Mouse (Mus musculus): ENCODE data around the gene B3gnt4.
"Not testable (repeated sequence)": the region's sequence is repeated elsewhere in the genome, so short reads cannot be mapped to it uniquely, and the experiment has no call there.

B3gnt4 gene

DNA sequence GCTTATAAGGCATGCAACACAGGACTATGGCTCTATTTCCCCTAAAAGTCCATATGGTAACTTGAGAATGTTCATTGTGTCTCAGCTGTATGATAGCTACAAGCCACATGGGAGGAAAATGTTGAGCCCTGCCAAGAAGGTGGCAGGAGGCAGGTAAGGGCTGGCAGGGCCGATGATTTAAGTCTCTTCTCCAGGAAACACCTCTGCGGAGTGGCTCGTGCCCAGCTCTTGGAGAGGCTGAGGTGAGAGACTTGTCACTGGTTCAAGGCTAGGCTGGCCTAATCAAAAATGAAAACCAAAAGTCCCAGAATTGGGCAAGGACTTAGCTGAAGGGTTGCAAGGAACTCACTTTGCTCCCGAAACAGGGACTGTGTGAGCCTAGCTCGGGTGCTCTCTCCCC, at the start of gene B3gnt4:
Gene B3gnt4, plus strand, starts transcription at position 301 of the 400 bp plus-strand sequence.
- no peak for DNase-seq (ENCODE audit: low spot score in 2 of 2)

DNA sequence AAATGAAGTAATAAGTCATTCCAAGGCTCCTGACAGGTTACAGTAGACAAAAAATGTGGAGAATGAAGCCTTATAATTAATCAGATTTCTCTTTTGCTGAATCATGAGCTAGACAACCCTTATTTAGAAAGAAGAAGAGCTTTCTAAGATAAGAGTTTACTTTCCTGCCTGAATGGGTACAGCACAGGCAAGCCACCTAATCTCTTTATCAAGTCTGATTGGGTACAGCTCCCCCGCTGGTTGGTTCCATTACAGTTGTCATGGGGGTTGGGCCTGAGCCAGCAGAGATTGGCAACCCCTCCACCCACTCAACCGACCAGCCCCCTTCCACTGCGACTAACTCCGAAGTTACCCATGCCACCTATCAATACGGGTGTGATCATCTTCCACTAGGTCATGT, 48.8 kb upstream of the B3gnt4 start:
- DNase-seq (ENCODE audit: low spot score in 2 of 2), result no peak

DNA sequence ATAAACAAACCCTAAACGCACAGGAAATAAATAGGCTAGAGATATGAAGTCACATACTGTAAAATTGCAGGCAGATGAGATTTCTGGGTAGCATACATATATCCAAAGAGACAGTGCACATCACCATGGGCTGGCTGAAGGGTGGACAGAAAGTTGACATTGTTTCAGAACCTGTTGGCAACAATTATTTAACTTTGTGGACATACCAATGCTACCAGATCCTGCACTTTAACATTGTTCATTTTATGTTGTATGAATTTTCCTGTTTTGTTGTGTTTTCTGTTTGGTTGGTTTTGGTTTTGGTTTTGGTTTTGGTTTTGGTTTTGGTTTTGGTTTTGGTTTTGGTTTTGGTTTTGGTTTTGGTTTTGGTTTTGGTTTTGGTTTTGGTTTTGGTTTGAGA, 45.6 kb upstream of the B3gnt4 start:
- no peak for DNase-seq (ENCODE audit: low spot score in 2 of 2)

- no peak for DNase-seq (ENCODE audit: low spot score in 2 of 2)
Measured at GRCm38 (mm10) chr5:123470784-123471400, 39.4 kb upstream of the B3gnt4 start.

DNA sequence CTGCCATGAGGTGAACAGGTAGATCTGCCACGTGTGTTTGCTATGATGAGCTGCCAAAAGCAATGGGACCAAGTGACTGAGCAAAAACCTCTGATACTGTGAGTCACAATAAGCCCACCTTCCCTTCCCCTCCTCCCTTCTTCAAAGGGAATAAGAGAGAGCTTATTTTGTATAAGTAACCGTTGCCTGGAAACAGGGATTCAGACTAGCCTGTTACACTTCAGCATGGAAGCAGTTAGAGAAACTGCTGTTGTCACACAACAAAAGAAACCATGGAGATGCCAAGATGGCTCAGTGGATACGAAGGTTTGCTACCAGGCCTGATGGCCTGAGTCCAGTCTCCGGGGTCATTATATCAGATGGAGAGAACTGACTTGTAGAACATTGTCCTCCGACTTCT, 36.4 kb upstream of the B3gnt4 start:
- no peak for DNase-seq (ENCODE audit: low spot score in 2 of 2)

DNA sequence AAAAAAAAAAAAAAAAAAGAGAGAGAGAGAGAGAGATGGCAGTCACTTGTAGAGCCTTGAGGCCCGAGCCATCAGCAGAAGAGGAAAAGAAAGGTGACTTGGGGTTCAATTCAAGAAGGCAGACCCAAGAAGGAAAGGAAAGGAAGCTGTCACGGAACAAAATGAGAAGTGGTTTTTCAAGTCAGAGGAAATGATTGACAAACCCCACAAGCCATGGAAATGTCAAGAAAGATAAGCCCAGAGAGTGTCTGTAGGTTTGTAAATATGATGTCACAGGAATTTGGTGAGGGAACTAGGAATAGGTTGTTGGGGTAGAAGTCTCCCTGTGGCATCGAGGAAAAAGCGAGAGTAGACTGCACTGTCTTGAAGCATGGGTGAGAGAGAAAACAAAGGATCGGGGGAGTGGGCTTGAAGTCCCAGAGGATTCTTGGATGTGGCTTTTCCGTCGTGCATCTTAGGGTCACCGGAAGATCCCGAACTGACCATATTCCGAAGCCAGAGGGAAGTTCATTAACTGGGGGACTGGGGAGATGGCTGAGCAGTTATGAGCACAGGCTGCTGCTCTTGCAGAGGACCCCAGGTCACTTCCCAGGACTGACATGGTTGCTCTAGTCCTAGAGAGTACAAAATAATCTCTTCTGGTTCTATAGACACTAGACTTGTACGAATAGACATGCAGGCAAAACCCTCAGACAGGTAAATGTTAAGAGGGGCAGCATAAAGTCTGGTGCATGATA, 22.4 kb upstream of the B3gnt4 start:
- no peak for DNase-seq (ENCODE audit: low spot score in 2 of 2)

- DNase-seq (ENCODE audit: low spot score in 2 of 2), result peak; percentile 54 to 67
Measured at GRCm38 (mm10) chr5:123489112-123489785, 21.0 kb upstream of the B3gnt4 start, which contains the start of the genes Lrrc43 and Il31. Lrrc43 (plus strand) TSS chr5:123489305. Il31 (minus strand) TSS chr5:123489489.

DNA sequence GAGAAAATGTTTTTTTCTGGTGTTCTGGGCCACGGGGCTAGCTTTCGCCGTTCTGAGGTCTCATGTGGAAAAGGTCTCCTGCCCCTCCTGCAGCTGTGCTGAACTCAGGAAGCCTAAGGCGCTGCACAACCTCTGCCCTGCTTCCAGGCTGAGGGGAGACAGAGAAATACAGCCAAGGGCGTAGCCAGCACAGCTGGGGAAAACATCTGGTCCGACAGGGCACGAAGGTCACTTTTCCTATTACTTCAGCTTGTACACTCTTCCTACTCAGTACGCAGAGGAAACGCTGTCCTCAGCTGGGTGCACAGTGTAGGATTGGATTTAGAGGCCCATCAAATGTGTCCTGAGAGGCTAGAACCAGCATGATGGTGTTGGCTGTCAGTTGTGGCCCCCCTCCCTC, 20.3 kb upstream of the B3gnt4 start:
- no peak for DNase-seq (ENCODE audit: low spot score in 2 of 2)

DNA sequence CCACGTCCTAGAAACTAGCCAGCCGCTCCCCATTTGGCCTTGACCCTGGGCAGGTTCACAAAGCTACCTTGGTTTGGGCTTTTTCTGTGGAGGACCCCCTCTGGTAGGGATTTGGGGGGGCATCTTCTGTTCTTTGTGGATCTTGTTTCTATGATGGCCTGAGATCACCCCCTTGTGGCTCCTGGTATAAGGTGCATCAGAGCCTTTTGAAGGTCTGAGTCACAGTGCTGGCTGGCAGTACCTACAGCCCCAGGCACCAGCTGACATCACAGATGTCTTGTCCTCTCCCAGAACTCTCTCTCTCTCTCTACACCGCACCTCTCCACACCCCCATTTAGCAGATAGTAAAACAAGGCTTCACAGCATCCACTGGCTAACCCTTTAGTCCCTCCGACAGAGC, 10.5 kb upstream of the B3gnt4 start:
- DNase-seq (ENCODE audit: low spot score in 2 of 2), result peak; percentile 63 to 66

- no peak for DNase-seq (ENCODE audit: low spot score in 2 of 2)
Measured at GRCm38 (mm10) chr5:123501973-123502372, 8.3 kb upstream of the B3gnt4 start.

GRCm38 (mm10) chr5:123507936-123508723, 2.1 kb upstream of the B3gnt4 start:
- peak; percentile 93 to 94 for DNase-seq (ENCODE audit: low spot score in 2 of 2)

- DNase-seq (ENCODE audit: low spot score in 2 of 2), result no peak
Measured at GRCm38 (mm10) chr5:123508921-123509320, 1.3 kb upstream of the B3gnt4 start.

- DNase-seq (ENCODE audit: low spot score in 2 of 2), result not testable (repeated sequence)
Measured at GRCm38 (mm10) chr5:123511426-123511825, 1.2 kb downstream of the B3gnt4 start.

- DNase-seq (ENCODE audit: low spot score in 2 of 2), result no peak
Measured at GRCm38 (mm10) chr5:123512102-123512501, 1.8 kb downstream of the B3gnt4 start.

GRCm38 (mm10) chr5:123514871-123515270, 4.6 kb downstream of the B3gnt4 start:
- DNase-seq (ENCODE audit: low spot score in 2 of 2), result no peak

GRCm38 (mm10) chr5:123520666-123521065, 10.4 kb downstream of the B3gnt4 start:
- DNase-seq (ENCODE audit: low spot score in 2 of 2), result peak; percentile 15 to 17

DNA sequence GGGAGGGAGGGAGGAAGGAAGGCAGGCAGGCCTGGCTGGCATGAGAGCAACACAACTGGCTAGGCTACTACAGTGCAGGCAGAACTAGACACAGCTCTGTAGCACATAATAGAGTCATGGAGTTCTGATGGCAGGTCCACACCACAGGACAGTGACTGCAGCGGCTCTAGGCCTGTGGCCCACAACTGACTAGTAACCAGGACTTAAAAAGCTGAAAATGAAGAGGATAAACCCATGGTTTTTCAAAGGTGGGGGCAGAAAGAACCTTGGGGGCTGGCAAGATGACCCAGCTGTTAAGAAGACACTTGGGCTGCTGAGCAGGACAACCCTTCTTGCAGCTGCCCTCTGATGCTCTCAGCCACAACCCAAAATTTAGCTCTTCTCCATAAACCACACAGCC, 11.4 kb downstream of the B3gnt4 start:
- peak in 1 of 2 experiments; percentile 19 for DNase-seq (ENCODE audit: low spot score in 2 of 2)

GRCm38 (mm10) chr5:123522166-123522565, 11.9 kb downstream of the B3gnt4 start:
- peak; percentile 15 to 19 for DNase-seq (ENCODE audit: low spot score in 2 of 2)

DNA sequence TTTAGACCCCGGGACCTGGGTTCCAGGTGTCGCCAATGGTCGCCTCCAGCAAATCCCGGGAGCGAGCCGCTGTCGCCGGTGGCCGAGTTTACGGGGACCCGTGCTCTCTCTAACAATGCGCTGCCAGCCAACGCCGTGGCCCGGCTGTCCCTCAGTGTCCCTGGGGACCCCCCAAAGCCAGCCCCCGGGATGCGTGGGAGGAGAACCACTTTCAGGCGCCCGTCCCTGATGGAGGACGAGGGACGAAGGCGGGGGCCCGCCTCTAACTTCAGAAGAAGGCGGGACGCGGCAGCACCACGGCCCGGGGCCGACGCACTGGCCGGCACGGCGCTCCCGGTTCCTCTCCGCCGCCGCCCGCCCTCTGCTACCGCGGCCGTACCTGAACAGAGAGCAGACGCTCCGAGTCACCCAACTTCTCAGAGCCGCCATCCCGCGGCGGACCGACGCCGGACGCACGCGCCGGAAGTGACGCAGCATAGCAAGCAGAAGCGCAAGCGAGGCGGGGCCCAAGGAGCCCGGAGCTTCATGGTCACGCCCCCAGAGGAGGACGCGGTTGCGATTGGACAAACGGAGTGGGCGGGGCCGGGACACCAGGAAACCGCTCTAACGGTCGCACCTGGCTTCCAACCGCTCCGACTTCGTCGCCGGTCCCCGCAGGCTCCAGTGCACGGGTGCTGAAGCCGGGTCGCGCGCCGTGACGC, 13.6 kb downstream of the B3gnt4 start, which contains the start of gene Diablo:
Gene Diablo, minus strand, starts transcription at position 485 of the 701 bp plus-strand sequence.
- peak; percentile 99 for DNase-seq (ENCODE audit: low spot score in 2 of 2)

- DNase-seq (ENCODE audit: low spot score in 2 of 2), result no peak
Measured at GRCm38 (mm10) chr5:123524393-123524750, 14.1 kb downstream of the B3gnt4 start.

GRCm38 (mm10) chr5:123525281-123525680, 15.0 kb downstream of the B3gnt4 start, which contains the start of gene Gm49027:
Gm49027 (minus strand) TSS chr5:123525488.
- peak; percentile 17 to 24 for DNase-seq (ENCODE audit: low spot score in 2 of 2)

All from right cerebral cortex, postnatal 10 days (tissue).